Mouse (Mus musculus): ENCODE measurements around the gene Zfp664.

DNA sequence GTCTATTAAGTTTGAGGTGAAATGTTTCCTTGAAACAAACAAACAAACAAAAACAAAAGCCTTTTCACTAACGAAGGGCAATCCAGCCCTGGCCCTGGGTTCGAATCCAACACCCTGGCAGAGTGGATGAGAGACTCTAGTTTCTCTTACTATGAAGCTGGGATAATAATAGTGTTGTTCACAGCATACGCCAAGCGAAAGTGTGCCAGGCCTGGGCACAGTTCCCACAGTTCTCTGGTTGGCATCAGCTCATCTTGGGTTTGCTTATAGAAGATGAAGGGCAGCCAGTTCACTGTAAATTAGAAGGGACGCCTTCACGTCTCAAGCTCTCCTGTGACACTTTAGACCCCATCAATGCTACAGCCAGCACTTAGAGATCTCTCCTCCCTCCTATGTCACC, 39.2 kb downstream of the Zfp664 start:
- TF ChIP-seq CTCF (IDR thresholded peaks at IDR 0.05; ENCODE audit: borderline replicate concordance, insufficient read depth, low read length) = no peak
- TF ChIP-seq POLR2A (IDR thresholded peaks at IDR 0.05; ENCODE audit: low read depth, low read length) = no peak
